Mouse (Mus musculus) gastrocnemius, postnatal 14 days (tissue): Measurements from ENCODE around the gene Tshz3. TPM values are rescaled to one million over a fixed set of nuclear protein-coding genes. Genes with fewer than 3 reads are reported as not detected.

ENCODE experiments used
- DNase-seq: peaks from one replicate; pipeline ENCODE4 v3.0.0; 2021; ENCODE audit warnings: mixed read lengths
- intact Hi-C: fragments of 180-260 bp; cut with DNase I; formaldehyde crosslinking; loops from one replicate; pipeline ENCODE4 v1.15.1; 2025; ENCODE audit warnings: low total_unique reads
- long read RNA-seq, 2 experiments: library from polyadenylated mRNA; stranded (forward); transcript quantifications; one replicate each; pipeline ENCODE4 v2.0.0; 2021
- total RNA-seq, 2 experiments: library from RNA; stranded (reverse); gene quantifications; 2 replicates each; pipeline ENCODE4 v1.2.3; 2021

The Tshz3 gene
- 1 to 10 TPM; 5.0 to 5.3 TPM for total RNA-seq
- long read RNA-seq, experiment 1, result 0 reads
- long read RNA-seq, experiment 2, partial matches to known transcripts, result 0 of 1 reads
- long read RNA-seq, experiment 2, other reads (novel, unspliced or antisense), result 1 of 1 reads

- peak; percentile 81 for DNase-seq
- intact Hi-C loops, result no loop called here
These were observed at the start of gene Tshz3 for GRCm38 (mm10) chr7:36697856-36698588. TSS of gene Tshz3 (plus strand) at chr7:36698118.

GRCm38 (mm10) chr7:36655931-36656330, 42.0 kb upstream of the Tshz3 start:
- intact Hi-C loops, result no loop called here
- DNase-seq, result no peak

- no peak for DNase-seq
- intact Hi-C loops, result no loop called here
These were observed 41.5 kb upstream of the Tshz3 start for GRCm38 (mm10) chr7:36656401-36656800.

DNA sequence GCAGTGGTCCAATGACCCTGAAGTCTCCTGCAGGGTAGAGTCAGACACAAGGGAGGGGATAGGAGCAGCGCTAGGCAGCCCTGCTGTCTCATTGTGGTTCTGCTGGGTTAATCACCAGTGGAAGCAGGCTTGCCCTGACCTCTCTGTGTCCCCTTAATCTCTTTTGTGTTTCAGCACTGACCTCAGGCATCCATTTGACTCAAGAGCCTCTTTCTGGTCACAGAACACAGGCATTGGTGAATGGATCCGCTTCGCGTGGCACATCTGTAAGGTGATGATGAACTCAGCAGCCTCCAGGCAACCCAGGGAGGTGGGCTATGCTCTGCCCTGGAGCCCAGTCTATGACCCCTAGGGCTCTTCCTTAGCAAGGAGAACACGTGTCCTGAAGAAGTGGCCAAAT, 39.6 kb upstream of the Tshz3 start:
- no peak for DNase-seq
- intact Hi-C loops, result no loop called here

GRCm38 (mm10) chr7:36659265-36659664, 38.7 kb upstream of the Tshz3 start:
- intact Hi-C loops, result no loop called here
- DNase-seq, result no peak

GRCm38 (mm10) chr7:36660654-36661053, 37.3 kb upstream of the Tshz3 start:
- no peak for DNase-seq
- intact Hi-C loops, result no loop called here

DNA sequence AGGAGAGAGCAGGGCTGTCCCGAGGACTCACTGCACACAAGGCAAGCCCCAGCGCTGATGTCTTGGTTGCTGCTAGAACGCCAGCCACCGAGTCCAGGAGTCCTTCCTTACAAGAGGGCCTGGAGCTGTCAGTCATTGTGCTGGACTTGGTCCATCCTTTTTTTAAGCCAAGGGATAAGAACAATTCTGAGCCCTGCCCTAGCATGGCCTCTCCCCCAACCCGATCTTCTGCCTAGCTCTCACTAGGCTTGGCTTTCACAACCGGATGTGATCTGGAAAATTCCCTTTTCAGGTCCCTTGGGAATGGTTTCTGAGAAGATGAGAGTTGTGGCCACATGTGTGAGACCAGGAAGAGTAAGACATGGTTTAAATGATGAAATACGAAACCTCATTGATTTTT, 34.5 kb upstream of the Tshz3 start:
- peak; percentile 25 for DNase-seq
- intact Hi-C loops, result no loop called here

DNA sequence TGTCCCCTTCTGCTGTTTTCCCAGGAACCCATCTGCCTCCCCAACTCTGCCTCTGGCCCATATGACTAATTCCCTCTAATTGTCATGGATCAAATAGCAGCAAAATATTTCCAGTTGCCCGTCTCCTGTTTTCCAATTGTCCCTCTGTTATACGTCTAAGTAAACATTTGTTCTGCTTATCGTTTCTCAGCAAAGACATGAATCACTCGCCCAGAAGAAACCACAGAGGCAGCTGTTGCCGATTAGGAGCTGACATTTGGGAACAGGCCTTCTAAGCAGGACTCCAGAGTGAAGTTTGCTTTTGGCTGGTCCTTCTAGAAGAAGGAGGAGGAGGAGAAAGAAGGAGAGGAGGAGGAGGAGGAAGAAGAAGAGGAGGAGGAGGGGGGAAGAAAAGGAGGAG, 30.2 kb upstream of the Tshz3 start:
- intact Hi-C loops, result no loop called here
- DNase-seq, result no peak

DNA sequence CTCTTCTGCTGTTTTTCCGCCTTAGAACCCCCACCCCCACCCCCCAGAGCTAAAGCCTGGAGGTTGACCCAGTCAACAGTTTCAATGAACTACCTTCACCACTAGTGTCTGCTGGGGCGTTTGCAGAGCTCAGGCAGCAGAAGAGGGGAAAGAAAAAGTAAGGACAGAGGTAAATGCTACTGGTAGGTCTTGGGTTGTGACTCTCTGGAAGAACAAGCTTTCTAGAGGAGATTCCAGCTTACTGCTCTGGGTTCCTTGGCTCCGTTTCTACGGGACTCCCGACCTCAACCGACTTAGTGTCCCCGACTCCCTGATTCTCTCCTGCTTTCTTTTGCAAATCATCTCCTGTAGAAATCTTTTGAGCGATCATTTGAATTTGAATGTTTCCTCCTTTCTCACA, 19.9 kb upstream of the Tshz3 start:
- DNase-seq, result no peak
- intact Hi-C loops, result no loop called here

DNA sequence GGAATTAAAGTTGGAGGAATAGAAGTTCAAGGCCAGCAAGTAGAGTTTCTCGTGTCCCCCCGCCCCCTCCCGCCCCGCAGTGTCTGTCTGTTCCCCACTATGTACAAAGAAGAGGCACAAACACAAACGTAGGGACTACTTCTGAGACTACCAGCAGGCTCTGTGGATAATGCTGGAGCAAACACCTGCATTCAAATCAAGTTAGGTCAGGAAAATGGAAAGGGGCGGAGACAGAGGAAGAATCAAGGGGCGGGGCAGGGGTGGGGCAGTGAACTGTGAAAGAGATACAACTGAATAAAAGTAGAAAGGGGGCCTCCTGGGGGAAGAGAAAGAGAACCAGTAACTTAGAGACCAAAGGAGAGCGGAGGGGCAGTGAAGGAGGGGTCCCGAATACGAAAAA, 19.4 kb upstream of the Tshz3 start:
- DNase-seq, result no peak
- intact Hi-C loops, result no loop called here

- intact Hi-C loops, result no loop called here
- no peak for DNase-seq
These were observed 18.8 kb upstream of the Tshz3 start for GRCm38 (mm10) chr7:36679031-36679618.

DNA sequence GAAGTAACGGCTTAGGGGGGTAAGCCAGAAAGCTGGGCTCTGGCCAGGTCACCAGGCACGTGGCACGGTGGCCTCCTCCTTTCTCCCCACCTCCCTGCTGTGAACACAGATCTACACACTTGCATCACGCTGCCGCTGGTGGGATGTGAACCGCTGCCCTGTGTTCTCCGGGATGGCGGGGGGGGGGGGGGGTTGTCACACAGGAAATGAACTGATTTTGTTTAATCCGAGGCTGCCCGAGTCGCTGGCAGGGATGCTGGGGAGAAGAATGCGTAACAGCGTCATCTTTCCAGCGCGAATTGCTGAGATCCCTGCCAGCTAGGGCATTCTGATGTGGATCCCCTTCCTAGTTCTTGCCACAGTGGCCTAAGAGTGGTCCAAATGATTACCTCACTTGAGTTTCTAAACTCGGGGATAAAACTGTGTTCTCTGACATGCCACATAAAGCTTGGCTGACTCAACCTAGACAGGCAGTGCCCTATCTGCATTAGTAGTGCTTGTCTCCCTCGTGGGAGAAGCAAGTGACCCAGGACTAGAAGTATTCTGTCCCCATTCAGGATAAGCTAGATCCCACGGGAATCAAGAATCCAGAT, 18.0 kb upstream of the Tshz3 start:
- DNase-seq, result peak; percentile 29
- intact Hi-C loops, result no loop called here

GRCm38 (mm10) chr7:36687508-36687907, 10.4 kb upstream of the Tshz3 start:
- intact Hi-C loops, result no loop called here
- DNase-seq, result no peak

- DNase-seq, result peak; percentile 83
- intact Hi-C loops, result no loop called here
These were observed 8.7 kb upstream of the Tshz3 start for GRCm38 (mm10) chr7:36689049-36689793.

DNA sequence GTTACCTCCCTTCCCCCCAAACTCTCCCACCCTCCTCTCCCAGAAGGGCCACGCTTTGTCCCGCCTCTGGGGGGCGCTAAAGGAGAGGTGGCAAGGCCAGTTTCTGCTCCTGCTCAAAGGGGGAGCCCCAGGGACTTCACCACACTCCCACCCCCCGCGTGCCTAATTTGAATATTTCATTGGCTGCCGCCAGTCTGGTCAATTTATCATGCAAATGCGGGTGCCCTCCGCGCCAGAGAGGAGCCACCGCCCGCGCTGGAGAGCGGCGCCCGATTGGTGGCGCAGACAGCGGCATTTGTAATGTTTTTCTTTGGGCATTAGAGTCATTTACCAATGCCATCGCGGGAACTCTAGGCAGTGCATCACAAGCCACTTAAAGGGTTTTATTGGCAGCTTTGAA, 7.4 kb upstream of the Tshz3 start:
- intact Hi-C loops, result no loop called here
- peak; percentile 59 for DNase-seq

GRCm38 (mm10) chr7:36691617-36692016, 6.3 kb upstream of the Tshz3 start:
- intact Hi-C loops, result no loop called here

DNA sequence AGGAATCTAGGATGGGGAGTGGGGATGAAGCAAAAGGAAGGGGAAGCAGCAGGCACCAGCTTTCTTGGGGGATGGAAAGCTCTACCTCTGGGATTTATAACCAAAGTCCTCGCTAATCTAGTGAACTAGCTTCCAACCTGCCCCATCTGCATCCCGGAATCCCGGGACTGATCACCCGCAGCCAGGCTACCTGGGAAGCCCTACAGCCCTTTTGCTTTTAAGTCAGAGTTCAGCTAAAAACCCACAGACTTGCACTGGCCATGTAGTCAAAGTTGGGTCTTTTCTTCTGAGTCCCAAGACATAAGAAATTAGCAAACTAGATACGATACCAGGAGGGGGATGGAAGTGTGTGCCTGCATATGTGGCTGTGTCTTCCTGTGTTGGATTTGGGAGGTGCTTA, 5.5 kb upstream of the Tshz3 start:
- intact Hi-C loops, result no loop called here
- DNase-seq, result no peak

More at GRCm38 (mm10) chr7:36691617-36692016, 6.3 kb upstream of the Tshz3 start:
- no peak for DNase-seq

GRCm38 (mm10) chr7:36693081-36693480, 4.8 kb upstream of the Tshz3 start:
- no peak for DNase-seq
- intact Hi-C loops, result no loop called here

DNA sequence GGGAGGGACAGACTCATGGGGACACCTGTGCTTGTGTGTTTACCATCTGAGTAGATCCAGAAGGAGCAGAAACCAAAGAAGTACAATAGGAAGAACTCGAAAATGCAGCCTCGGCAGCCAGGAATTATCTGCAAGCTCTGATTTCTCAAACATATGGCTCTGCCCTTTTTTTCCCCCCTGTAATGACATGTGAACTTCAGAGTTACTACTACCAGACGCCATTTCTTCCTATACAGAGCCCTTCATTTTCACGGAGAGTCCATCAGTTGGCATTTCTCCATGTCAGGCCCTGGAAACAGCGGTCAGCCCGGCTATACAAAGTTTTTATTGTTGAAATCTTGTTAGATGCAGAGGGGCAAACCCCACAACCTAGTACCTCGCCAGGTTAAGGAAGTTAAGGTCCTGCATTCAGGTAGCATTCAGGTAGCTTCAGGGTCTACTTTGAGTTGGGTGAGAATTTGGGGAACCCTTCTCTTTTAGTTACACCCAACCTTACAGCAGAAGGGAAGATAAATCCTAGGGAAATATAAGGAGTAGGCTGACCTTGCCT, 3.2 kb upstream of the Tshz3 start:
- intact Hi-C loops, result no loop called here
- no peak for DNase-seq

DNA sequence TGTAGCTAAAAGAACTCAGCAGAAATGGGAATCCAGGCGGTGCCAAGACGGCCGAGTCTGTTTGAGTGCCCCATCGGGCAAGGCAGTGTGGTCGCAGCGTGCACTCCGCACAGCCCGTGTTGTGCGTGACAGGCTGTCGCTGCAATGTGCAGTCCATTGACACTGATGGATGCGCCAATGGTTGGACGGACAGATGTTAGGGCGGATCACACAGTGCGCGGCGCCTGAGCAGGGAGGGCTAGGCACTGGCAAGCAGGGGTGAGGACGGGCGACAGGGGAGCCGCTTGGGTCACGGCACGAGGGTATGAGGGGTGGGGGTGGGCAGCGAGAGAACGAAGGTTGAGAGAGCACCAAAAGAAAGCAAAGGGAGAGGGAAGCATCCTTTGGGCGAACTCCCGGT, 2.6 kb upstream of the Tshz3 start:
- no peak for DNase-seq
- intact Hi-C loops, result no loop called here
